Mouse (Mus musculus) intestine, embryonic 14.5 days (tissue): ENCODE results near the gene 1700012B09Rik. TPM values are rescaled to one million over a fixed set of nuclear protein-coding genes. Genes with fewer than 3 reads are reported as not detected.
A peak's percentile ranks its signal among the peaks of the same experiment; 100 is the strongest.

Experiments used
- ATAC-seq: fragments of 200-750 bp; cut with Nextera tagmentation; replicated peaks from 2 replicates; pipeline ENCODE4 v1.8.0; 2017; ENCODE audit warnings: low read depth, moderate number of reproducible peaks, moderate TSS enrichment, moderate library complexity; ENCODE audit not compliant: low FRiP score, low TSS enrichment
- DNase-seq: peaks from one replicate; pipeline ENCODE4 v3.0.0-alpha.2; 2018; ENCODE audit warnings: low spot score
- H3K27ac ChIP-seq: fragments of 300-500 bp; sonication (generic); 2 replicates; pipeline ENCODE4 v1.5.1; 2014; ENCODE audit warnings: low read depth, mild to moderate bottlenecking, control low read depth
- H3K27me3 ChIP-seq: fragments of 300-500 bp; sonication (generic); replicated peaks from 2 replicates; pipeline ENCODE4 v1.6.1; 2014; ENCODE audit warnings: low read length, control low read depth; ENCODE audit not compliant: control insufficient read depth, insufficient read depth
- H3K36me3 ChIP-seq: fragments of 300-500 bp; sonication (generic); 2 replicates; pipeline ENCODE4 v1.6.1; 2014; ENCODE audit warnings: low read length, control low read depth; ENCODE audit not compliant: control insufficient read depth, insufficient read depth
- H3K4me1 ChIP-seq: fragments of 300-500 bp; sonication (generic); replicated peaks from 2 replicates; pipeline ENCODE4 v1.6.1; 2014; ENCODE audit warnings: low read length, control low read depth, mixed read lengths; ENCODE audit not compliant: control insufficient read depth, insufficient read depth
- H3K4me2 ChIP-seq: fragments of 300-500 bp; sonication (generic); 2 replicates; pipeline ENCODE4 v1.6.1; 2014; ENCODE audit warnings: low read length
- H3K4me3 ChIP-seq: fragments of 300-500 bp; sonication (generic); 2 replicates; pipeline ENCODE4 v1.5.1; 2014; ENCODE audit warnings: low read depth, low read length, control low read depth, mixed read lengths
- H3K9ac ChIP-seq: fragments of 300-500 bp; sonication (generic); 2 replicates; pipeline ENCODE4 v1.6.1; 2014; ENCODE audit warnings: mild to moderate bottlenecking, low read length
- H3K9me3 ChIP-seq: fragments of 300-500 bp; sonication (generic); 2 replicates; pipeline ENCODE4 v1.6.1; 2016; ENCODE audit warnings: low read length, control low read depth; ENCODE audit not compliant: control insufficient read depth
- WGBS: fragments of 180-500 bp; shearing (Covaris S2); extraction: QIAGEN DNeasy Blood & Tissue Kit; methylation state at CpG from one replicate; pipeline ENCODE4 v1.1.7; 2014; 5-methylcytosine and 5-hydroxymethylcytosine counted together
- polyA plus RNA-seq: library from polyadenylated mRNA; unstranded; fragments of >200 nt; fragmentation: Nextera tagmentation; extraction: Ambion mirVana; gene quantifications from 2 replicates; pipeline ENCODE4 v1.2.1, GENCODE M21; 2014

1700012B09Rik gene
- polyA plus RNA-seq, 1 experiment from 2014 or later = not detected

DNA sequence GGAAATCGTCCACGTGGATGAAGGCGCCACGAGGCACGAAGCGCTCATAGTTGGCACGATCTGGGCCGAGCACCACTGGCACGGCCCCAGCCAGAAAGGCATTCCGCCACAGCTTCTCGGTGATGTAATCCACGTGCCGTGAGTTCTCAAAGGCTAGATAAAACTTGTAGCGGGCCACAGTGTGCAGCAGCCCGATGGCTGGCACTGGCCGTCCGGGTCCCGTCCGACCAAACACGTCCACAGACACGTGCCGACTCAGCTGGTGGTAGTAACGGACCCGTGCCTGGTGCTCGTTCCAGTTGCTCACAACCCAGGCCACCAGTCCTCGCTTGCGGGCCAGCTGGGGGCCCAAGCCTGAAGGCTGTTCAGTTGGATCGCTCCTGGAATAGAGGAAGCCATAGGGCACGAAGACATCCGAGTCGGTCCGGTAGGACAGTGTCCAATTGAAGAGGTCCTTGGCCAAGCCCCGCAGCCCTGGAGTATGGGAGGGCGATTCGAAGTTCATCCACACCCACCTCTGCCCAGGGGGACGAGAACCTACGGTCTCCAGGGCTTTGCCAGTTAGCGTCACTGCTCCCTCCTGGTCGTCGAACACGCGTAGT lies 19.8 kb downstream of the 1700012B09Rik start:
- ATAC-seq (no peak), DNase-seq (no peak)
- peak overlapping the region; percentile 96 for H3K4me2 ChIP-seq
- H3K9ac ChIP-seq = peak overlapping the region; percentile 59
- H3K4me1 ChIP-seq = no peaks in the 10 kb centered on the region
- no peak overlapping the region for H3K27ac ChIP-seq
- WGBS = 63% methylated on average over 42 of the region's 42 CpGs
- no peaks in the 10 kb centered on the region for H3K36me3 ChIP-seq
- peak overlapping the region; percentile 52 for H3K4me3 ChIP-seq
- H3K9me3 ChIP-seq = no peaks in the 10 kb centered on the region
- H3K27me3 ChIP-seq = no peaks in the 10 kb centered on the region

DNA sequence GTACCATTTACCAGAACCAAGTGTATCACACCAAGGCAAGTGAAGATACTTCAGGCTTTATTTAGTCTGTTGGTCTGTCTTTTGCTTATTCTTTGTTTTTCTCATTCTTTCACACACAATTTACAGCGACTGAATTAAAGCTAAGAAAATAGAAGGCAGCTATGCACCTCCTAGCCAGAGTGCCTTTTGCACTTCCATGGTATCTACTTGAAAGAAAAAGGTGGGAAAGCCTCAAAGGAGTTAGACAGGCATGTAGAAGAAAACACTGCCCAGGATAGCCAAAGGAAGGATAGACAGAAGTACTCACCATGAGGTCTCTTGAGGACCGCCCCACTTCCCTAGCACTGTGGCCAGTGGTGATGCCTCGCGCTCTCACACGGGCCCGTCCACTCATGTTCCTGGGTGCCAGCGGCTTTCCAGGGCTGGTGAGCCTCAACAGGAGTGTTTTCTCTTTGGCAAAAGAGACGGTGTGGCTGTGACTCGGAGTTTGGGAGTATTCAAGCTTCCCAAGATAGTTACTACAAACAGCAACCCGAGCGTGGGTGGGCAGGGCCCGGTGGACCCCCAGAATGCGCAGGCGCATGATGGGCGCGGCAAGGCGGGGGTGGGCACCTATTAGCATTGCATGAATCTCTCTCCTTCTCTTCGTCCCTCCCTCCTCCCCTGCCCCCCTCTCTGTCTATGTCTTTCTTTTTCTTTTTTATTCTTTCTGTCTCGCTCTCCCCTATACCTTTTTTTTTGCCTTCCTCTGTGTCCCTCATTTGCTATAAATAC lies 30.5 kb downstream of the 1700012B09Rik start, which contains the start of gene Piwil4:
TSS of gene Piwil4 (minus strand) at position 583 of the 774 bp plus-strand sequence.
- DNase-seq = no peak
- no peak for ATAC-seq
- H3K36me3 ChIP-seq = no peaks in the 10 kb centered on the region
- no peaks in the 10 kb centered on the region for H3K9me3 ChIP-seq
- H3K9ac ChIP-seq = no peak within 1 kb of the TSS
- 83% methylated on average over 19 of the region's 19 CpGs for WGBS
- no peak within 1 kb of the TSS for H3K4me3 ChIP-seq
- no peak within 1 kb of the TSS for H3K4me2 ChIP-seq
- H3K27ac ChIP-seq = no peak within 1 kb of the TSS
- H3K4me1 ChIP-seq = no peaks in the 10 kb centered on the region
- H3K27me3 ChIP-seq = no peaks in the 10 kb centered on the region

DNA sequence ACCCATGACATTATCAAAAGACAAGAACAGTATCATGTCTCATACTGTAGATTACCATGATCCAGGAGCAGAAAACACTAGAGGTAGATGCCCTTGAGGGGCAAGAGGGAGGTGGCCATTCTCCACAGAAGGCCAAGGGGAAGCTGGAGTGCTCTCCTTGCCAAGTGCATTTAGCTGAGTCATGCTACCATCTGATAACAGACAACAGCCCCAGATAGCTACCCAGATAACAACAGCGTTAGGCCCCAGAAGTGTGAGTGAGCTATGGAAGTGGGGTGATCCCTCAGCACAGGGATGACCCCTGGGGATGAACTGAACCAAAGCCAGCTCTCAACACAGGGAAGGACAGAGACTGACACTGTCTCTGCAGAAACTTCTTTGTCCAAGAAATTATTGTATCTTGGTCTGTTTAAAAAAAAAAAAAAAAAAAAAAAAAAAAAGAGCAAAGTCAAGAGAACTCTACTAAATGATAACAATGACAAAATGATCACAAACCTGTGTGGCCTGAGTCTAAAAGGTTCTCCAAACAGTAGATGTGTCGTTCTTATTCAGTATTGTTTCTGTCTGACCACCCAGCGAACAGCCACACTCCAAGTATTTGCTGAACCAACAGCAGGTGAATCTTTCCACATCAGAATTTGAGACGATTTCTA lies 31.2 kb downstream of the 1700012B09Rik start:
- no peak overlapping the region for H3K9ac ChIP-seq
- no peak overlapping the region for H3K4me3 ChIP-seq
- H3K36me3 ChIP-seq = no peaks in the 10 kb centered on the region
- H3K4me2 ChIP-seq = no peak overlapping the region
- H3K27ac ChIP-seq = no peak overlapping the region
- no peaks in the 10 kb centered on the region for H3K4me1 ChIP-seq
- no peaks in the 10 kb centered on the region for H3K27me3 ChIP-seq
- no peaks in the 10 kb centered on the region for H3K9me3 ChIP-seq
- ATAC-seq (no peak), DNase-seq (no peak)
- 63% methylated on average over 4 of the region's 4 CpGs for WGBS

DNA sequence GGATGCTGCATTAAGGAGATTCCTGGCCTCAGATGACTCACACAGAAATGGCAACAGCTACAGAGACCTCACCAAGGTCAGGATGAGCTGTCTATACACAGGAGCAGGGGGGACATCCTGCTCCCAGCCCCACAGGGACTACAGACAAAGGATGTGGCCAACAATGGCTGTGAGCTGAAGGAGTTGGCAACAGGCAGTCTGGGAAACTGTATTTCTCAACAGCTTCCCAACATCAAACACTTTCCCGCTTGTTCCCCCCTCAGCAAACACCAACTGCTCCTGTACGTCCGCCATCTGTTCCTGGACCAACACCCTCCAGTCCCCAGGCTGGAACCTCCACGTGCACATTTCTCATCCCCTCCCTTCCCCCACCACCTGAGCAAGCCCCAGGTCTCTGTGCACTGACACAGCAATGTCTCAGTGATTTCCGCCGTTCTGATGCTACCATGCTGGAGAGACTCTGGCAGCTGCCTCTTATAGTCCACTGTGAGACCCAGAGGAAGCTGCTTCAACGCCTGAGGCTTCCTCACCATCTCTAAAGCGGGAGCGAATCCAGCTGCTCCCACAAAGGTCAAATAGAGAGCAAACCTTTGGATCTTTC lies 39.8 kb downstream of the 1700012B09Rik start:
- no peak; the same call in 1 of the 2 replicates for ATAC-seq
- Histone ChIP-seq H3K4me1 (peaks cover 2% of the 10 kb centered on the region; the same call in 1 of the 2 replicates), H3K4me3 (no peak overlapping the region), H3K4me2 (no peak overlapping the region), H3K27ac (no peak overlapping the region), H3K36me3 (no peaks in the 10 kb centered on the region), H3K9ac (no peak overlapping the region), H3K27me3 (no peaks in the 10 kb centered on the region), H3K9me3 (no peaks in the 10 kb centered on the region)
- peak; percentile 58 for DNase-seq
- 24% methylated on average over 9 of the region's 9 CpGs for WGBS

DNA sequence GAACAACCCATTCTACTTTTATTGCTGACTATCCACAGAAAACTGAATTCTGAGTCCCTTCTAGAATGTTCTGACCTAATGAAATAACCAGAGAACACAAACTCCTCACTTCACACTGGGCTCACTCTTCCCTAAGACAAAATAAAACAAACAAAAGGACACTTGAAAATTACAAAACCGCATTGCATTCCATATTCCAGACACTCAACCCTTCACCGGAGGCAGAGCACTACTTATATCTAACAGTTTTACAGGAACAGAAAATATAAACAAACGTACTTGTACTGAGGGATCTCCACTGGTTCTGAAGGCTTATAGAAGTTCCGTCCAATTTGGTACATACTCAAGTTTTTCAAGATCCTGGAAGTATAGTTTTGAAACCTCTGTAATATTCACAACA lies 42.5 kb downstream of the 1700012B09Rik start:
- Histone ChIP-seq H3K9me3 (no peaks in the 10 kb centered on the region), H3K4me1 (peaks cover 2% of the 10 kb centered on the region; the same call in 1 of the 2 replicates), H3K27me3 (no peaks in the 10 kb centered on the region), H3K4me2 (no peak overlapping the region), H3K4me3 (no peak overlapping the region), H3K27ac (no peak overlapping the region), H3K36me3 (no peaks in the 10 kb centered on the region), H3K9ac (no peak overlapping the region)
- WGBS = 60% methylated on average over 4 of the region's 4 CpGs
- ATAC-seq (no peak), DNase-seq (no peak)

DNA sequence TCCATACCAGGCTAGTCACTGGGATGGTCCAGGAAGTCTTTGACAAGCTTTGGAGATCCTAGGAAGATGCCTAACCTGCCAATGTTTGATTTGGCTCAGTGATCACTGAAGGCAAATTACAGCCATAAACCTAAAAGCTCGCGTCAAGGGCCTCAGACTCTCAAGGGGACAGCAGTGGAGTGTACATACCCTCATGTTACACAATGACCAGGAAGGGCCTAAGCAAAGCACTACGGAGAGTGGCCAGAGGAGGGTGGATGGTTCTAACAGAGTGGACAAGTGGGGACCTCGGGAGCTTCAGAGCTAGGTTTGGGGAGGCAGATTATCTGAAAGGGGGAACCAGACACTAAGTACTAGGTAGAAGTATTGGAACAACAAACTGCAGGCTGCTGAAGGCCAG lies 44.2 kb downstream of the 1700012B09Rik start:
- ATAC-seq (no peak), DNase-seq (no peak)
- H3K27ac ChIP-seq = no peak overlapping the region
- no peaks in the 10 kb centered on the region for H3K9me3 ChIP-seq
- 72% methylated on average over 4 of the region's 4 CpGs for WGBS
- no peak overlapping the region for H3K4me3 ChIP-seq
- peaks cover 2% of the 10 kb centered on the region; the same call in 1 of the 2 replicates for H3K4me1 ChIP-seq
- no peak overlapping the region for H3K9ac ChIP-seq
- H3K27me3 ChIP-seq = no peaks in the 10 kb centered on the region
- no peak overlapping the region for H3K4me2 ChIP-seq
- no peaks in the 10 kb centered on the region for H3K36me3 ChIP-seq

DNA sequence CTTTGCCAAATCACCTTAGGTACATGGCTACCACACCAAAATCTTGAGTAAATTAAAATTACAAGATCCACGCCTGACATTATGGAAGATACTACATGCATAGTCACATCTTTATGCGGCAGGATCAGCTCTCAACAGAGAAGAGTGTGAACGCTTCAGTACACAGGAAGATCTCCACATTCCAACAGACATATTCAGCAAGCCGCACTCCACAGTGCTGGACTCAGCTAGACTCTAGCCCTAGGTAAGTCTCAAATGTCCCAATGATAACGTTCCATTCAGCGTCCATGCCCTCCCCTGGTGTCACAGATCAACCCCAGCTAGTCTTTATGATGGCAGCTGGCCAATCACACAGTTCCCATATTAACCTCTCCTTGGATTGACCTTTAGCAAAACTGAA lies 44.8 kb downstream of the 1700012B09Rik start:
- H3K27me3 ChIP-seq = no peaks in the 10 kb centered on the region
- no peak overlapping the region for H3K4me3 ChIP-seq
- peaks cover 2% of the 10 kb centered on the region; the same call in 1 of the 2 replicates for H3K4me1 ChIP-seq
- H3K36me3 ChIP-seq = no peaks in the 10 kb centered on the region
- H3K27ac ChIP-seq = no peak overlapping the region
- WGBS = 88% methylated on average over 6 of the region's 6 CpGs
- H3K9me3 ChIP-seq = no peaks in the 10 kb centered on the region
- H3K4me2 ChIP-seq = no peak overlapping the region
- no peak overlapping the region for H3K9ac ChIP-seq
- DNase-seq (no peak), ATAC-seq (no peak)

DNA sequence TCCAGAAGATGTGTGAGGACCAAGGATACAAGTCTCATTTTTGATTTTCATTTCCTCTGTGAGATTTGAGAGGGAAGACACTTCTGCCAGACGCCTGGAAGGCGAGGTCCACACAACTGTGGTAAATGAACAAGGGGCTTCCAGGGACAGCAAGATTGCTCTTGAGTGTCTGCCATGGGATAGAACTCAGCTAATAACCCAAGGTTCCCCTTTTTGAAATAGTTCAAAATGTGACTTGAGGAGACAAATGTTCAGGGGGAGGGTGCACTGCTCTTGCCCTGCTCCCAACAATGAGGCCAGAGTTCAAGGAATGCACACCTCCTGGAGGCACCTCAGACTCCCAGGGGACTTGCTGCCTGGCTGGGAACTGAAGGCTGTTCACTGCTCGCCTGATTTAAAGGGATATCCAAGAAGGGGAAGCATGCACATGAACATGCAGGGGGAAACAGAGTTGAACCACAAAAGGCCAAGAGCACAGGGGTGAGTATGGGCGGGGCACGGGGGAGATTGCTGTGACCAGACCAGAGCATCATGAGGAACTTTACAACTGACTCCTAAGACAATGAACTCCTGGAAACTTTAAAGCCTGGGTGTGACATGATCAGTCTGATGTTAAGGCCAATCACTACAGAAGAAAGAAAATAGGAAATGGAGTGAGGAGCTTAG lies 45.9 kb downstream of the 1700012B09Rik start:
- ATAC-seq = no peak
- H3K27me3 ChIP-seq = no peaks in the 10 kb centered on the region

More for the DNA sequence above, 45.9 kb downstream of the 1700012B09Rik start:
- Histone ChIP-seq H3K4me3 (no peak overlapping the region), H3K27ac (no peak overlapping the region), H3K36me3 (no peaks in the 10 kb centered on the region), H3K4me1 (no peaks in the 10 kb centered on the region; the same call in 1 of the 2 replicates), H3K4me2 (no peak overlapping the region), H3K9ac (no peak overlapping the region), H3K9me3 (no peaks in the 10 kb centered on the region)
- 69% methylated on average over 5 of the region's 5 CpGs for WGBS
- no peak for DNase-seq
